Mouse (Mus musculus) brain, adult 2 months (tissue): ENCODE data around the gene Ccdc6.

Experiments
- DNase-seq: peaks from one replicate; pipeline ENCODE4 v3.0.0; 2011; ENCODE audit warnings: low read depth, low spot score

Ccdc6 gene

GRCm38 (mm10) chr10:70093782-70094181 is 3.1 kb upstream of the Ccdc6 start:
- DNase-seq = no peak

DNA sequence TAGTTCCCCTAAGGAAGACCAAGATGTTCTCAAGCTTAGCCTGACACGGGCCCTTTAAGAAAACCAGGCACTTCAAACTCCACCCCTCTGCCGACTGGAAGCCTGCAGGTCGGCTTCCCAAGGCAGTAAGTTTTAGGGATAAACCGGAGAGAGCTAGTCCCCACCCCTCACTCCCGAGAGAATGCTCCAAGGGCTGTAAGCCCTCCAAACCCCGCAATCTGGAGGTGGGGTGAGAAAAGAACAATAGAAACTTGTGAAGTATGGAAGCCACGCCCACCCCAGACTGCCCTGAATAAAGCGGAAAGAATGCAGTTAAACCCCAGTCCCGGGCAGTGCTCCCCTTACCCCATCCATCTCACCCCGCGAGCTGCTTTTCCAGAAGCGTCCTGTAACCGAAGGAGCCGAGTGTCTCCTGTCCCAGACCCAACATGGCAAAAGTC is 1.9 kb upstream of the Ccdc6 start:
- peak; percentile 60 for DNase-seq

DNA sequence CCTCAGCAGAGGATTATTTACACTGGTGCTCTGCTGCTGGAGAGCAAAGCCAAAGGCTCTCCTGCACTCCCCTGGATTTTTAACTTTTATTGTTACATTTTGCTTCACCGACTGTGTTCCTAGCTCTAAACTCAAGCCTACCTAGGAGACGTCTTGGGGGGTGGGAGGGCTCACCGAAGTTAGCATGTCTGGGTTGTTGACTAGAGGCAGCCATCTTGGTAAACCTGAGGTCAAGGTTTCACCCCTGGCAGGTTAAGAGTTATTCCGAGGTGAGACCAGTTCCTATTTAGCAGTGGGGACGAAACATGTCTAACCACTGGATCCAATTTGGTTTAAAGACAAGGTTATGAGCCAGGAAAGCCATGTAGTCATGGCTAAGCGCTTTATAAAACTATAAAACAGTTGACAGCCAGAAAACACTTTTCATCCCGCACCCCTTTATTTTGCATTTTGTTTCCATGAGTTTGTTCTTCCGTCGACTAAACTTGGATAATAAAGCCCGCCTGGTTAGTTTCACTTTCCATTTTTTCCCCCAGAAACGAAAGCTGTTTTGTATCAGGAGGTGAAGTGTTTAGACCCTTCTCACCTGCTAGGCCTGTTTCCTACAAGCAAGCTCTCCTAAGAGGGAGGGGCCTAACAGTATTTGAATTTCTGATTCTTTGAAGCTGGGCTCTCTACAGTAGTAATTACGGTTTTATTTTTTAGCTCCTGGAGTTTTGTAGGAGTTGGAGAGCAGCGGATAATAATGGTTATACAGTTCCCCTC is 1.2 kb upstream of the Ccdc6 start:
- DNase-seq = no peak

- peak; percentile 35 for DNase-seq
Observed at GRCm38 (mm10) chr10:70097291-70097901, 475 bp downstream of the Ccdc6 start.

GRCm38 (mm10) chr10:70097911-70098569 is 1.1 kb downstream of the Ccdc6 start:
- peak; percentile 84 for DNase-seq

- DNase-seq = peak; percentile 57
Observed at GRCm38 (mm10) chr10:70098626-70099025, 1.7 kb downstream of the Ccdc6 start.

DNA sequence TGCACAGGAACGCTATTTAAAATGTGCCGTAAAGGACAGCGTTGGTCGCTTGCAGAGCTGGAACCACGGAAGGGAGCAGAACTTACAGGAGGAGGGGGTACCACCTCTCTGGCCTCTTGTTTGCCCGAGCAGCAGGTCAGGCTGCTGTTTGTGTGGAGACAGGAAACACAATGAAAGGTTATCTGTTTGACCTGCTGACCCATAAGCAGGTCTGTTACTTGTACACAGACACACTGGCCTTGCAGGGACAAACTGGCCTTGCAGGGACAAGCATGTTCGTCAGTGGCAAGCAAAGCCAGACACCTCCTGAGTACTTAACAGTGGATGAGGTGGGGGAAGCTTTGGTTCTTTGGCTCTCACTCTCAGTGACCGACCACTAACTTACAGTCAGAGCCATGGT is 2.1 kb downstream of the Ccdc6 start:
- no peak for DNase-seq

GRCm38 (mm10) chr10:70102086-70102485 is 5.2 kb downstream of the Ccdc6 start:
- DNase-seq = no peak

- no peak for DNase-seq
Observed at GRCm38 (mm10) chr10:70108016-70108415, 11.1 kb downstream of the Ccdc6 start.

DNA sequence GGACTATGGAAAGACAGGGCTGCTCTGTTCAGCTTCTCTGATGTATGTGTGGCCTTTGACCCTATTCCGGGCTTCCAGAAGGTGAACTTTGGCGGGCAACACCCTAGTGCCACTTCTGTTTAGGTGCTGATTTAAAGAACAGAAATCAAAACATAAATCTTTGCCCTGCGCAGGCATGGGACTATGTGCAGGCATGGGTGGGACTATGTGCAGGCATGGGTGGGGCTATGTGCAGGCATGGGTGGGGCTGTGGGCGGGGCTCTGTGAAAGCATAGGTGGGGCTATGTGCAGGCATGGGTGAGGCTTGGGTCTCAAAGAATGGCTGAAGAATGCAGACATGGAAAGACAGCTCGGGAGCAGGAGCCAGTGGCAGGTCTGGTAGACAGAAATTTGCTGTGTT is 13.1 kb downstream of the Ccdc6 start:
- no peak for DNase-seq

- no peak for DNase-seq
Observed at GRCm38 (mm10) chr10:70110815-70111214, 13.9 kb downstream of the Ccdc6 start.

GRCm38 (mm10) chr10:70111643-70112042 is 14.7 kb downstream of the Ccdc6 start:
- DNase-seq = peak; percentile 49

GRCm38 (mm10) chr10:70114048-70114635 is 17.2 kb downstream of the Ccdc6 start:
- no peak for DNase-seq

- no peak for DNase-seq
Observed at GRCm38 (mm10) chr10:70116454-70116853, 19.5 kb downstream of the Ccdc6 start.

- DNase-seq = no peak
Observed at GRCm38 (mm10) chr10:70119451-70119850, 22.5 kb downstream of the Ccdc6 start.

DNA sequence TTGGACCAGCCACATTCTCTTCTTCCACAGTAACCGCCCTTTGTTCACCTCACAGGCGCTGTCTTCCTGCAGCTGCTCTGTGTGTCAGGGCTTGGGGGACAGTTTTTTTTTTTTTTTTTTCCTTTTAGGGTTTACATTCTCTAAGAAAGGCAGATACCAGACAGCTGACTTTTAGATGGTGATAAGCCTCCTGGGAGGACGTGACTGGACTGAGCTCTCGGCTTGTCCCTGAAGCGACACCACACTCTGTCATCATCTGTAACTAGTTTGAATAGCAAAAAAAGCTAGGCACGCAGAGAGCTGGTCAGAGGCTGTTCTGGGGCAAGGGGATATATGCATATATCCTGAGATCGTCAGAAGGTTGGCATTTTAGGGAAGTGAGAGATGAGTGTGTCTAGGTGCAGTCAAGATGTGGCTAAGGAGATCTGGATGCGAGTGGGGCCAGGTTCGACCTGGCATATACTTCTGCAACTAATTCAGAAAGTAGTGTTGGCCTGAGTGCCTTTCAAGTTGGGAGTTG is 23.0 kb downstream of the Ccdc6 start:
- no peak for DNase-seq

DNA sequence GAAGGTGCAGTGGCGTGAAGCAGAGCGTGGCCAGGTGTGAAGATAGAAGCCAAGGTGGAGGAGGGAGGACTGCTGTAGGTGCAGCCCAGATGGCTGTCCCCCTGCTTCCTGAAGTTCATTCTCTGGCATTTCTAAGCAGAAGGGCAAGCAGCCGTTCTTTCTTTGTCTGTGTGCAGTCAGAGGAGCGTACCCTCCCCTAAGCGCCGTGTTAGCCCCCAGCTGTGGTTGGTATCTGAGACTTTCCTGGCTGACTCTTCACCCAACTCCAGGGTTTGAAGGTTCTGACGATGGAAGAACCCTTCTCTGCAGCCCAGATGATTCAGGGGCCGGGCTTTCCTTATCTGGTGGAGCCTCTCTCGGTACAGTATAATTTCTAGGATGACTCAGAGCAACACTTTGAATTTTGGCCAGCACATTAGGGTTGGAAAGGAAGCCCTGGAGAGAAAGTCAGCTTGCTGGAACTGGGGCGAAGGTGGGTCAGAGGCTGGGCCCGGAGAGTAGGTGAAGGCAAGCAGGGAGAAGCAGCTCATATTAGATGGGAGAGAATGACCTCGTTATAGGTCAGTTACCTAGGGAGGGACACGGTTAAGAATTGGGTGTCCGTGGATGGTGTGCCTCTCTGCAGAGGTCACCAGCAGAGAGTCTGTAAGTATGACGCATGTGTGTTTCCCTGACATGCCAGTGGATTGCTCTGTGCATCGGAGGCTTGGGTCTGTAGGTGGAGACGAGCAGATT is 23.9 kb downstream of the Ccdc6 start:
- DNase-seq = peak; percentile 84

DNA sequence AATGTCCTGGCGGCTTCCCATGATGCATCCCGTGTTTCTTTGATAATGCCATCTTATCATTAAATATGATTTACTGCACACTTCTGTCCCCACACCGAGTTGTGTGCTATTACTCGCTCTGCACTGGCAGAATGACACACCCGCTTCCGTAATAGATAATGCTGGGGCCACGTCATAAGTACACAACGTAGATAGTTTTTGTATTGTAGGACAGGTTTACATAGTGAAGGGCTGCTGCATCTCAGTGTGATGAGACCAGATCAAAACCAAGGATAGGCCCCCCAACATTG is 24.4 kb downstream of the Ccdc6 start:
- no peak for DNase-seq

DNA sequence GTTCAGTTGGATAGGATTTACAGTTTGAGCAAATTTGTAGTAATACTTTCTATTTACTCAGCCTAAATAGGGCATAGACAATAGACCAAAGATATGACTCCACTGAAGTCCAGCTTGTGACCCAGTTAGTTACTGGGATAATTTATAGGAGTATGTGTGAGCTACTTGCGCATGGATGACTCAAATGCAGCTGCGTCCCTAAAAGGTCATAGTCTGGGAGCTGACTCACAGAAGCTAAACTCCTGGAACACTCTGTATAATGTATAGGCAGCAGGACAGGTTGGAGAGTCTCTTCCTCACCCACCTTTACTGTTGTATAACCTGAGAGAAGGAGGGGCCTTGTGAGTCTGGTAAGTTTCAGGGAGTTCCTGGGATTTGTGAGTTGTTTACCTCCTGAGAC is 26.5 kb downstream of the Ccdc6 start:
- DNase-seq = peak; percentile 58

GRCm38 (mm10) chr10:70125491-70125890 is 28.6 kb downstream of the Ccdc6 start:
- no peak for DNase-seq

DNA sequence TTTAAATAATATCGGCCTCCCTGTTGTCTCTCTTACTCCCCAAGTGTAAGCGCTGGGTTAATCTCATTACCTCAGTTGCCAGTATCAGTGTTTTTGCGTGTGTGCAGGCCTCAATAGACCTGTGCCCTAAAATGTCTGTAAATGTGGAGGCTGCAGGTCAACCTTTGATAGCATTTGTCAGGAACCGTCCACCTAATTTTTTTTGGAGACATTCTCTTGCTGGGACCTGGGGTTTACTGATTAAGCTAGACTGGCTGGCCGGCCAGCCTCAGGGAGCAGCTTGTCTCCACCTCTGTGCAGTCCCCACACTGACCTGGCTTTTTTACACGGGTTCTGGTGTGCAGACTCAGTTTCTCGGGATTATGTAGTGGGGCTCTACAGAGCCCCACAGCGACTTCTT is 30.4 kb downstream of the Ccdc6 start:
- DNase-seq = no peak

DNA sequence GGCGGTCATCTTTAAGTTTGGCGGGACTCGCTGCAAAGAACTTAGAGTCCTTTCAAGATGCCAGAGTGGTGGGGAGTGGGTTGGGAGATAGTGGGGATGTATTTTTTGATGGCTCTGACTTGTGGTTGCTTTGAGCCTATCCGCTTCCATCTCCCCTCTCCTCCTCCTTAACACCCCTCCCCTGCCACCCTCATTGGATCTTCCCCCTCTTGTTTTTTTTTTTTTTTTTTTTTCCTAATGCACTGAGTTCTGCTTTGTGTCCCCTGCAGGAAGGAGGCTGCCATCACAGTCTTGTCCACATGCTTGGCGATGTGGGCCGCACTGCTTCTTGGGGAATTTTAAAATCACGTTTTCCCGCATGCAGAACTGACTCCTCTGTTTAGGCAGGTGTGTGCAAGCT is 31.5 kb downstream of the Ccdc6 start:
- DNase-seq = no peak
